Mouse (Mus musculus): ENCODE results near the gene Kazald1. TPM values are rescaled to one million over a fixed set of nuclear protein-coding genes. Genes with fewer than 3 reads are reported as not detected.
"Not testable (repeated sequence)": the region's sequence is repeated elsewhere in the genome, so short reads cannot be mapped to it uniquely, and the experiment has no call there.

The Kazald1 gene
- polyA plus RNA-seq, 1 experiment from 2014 or later: 4.9 TPM

DNA sequence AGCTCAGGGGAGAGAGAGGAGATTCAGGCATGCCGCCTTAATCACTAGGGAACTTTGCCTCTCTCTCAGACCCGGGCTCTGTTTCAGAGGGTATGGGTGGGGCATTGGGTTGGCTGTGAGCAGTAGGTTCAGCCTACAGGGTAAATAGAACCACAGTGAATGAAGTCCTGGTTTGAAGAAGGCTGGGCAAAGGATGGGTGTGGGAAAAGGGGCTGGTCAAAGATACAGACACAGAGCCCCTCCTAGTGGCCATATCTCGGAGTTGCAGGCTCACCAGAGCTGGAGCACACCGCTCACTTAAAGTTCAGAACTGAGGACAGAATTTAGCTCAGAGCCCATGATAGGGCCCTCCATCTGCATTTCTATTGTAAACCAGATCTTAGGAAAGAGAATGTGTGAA is 43.3 kb upstream of the Kazald1 start:
- Histone ChIP-seq H3K4me2 (replicated peaks) (no peak overlapping the region), H3K4me1 (replicated peaks; ENCODE audit: control insufficient read depth, insufficient read depth, low read length) (no peaks in the 10 kb centered on the region), H3K4me3 (replicated peaks; ENCODE audit: low read length) (no peak overlapping the region), H3K36me3 (replicated peaks; ENCODE audit: control insufficient read depth, insufficient read depth) (peaks cover 18% of the 10 kb centered on the region), H3K9me3 (ENCODE audit: control insufficient read depth, low read length) (no peaks in the 10 kb centered on the region), H3K9ac (no peak overlapping the region), H3K27me3 (ENCODE audit: control insufficient read depth, insufficient read depth, low read length) (no peaks in the 10 kb centered on the region), H3K27ac (no peak overlapping the region)
- DNase-seq (ENCODE audit: low spot score) (peak; percentile 85), ATAC-seq (ENCODE audit: low FRiP score) (peak; percentile 56)
- WGBS: 22% methylated on average over 4 of the region's 4 CpGs

DNA sequence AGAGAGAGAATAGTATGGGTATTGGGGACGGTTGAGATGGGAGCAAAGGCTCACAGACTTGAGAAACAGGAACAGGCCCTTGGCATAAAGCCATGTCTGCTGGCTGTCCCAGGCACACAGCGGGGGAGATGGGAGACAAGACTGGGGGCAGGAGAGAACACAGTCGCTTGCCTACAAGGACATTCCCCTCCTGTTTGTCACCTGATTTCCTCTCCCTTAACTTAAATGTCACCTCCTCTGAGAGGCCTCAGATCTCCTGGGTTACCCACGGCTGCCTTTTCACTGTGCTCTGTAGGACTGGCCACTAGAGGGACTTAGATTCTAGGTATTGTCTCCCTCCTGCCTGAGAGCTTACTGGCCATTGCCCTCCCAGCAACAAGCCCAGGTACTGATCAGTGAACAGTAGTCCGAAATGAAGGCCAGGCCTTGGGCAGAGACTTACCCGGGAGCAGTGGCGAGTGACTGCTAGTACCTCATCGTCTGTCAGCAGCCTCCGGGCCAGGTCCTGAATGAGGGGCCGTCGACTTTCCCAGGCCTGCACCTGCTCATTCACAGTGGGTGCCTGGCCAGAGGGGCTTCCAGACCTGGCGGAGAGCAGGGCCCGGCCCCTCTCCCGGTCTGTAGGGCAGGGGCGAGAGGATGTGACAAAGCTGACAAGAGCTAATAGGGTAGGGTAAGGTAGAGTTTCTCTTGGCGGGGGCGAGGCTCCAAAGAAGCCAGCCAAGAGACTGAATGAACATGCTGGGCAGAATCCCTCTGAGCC is 42.3 kb upstream of the Kazald1 start:
- H3K27me3 ChIP-seq (ENCODE audit: control insufficient read depth, insufficient read depth, low read length): no peaks in the 10 kb centered on the region
- ATAC-seq (ENCODE audit: low FRiP score): no peak
- H3K9ac ChIP-seq: no peak overlapping the region
- H3K4me3 ChIP-seq (replicated peaks; ENCODE audit: low read length): no peak overlapping the region
- H3K4me2 ChIP-seq (replicated peaks): no peak overlapping the region
- no peak for DNase-seq (ENCODE audit: low spot score)
- peaks cover 9% of the 10 kb centered on the region for H3K36me3 ChIP-seq (replicated peaks; ENCODE audit: control insufficient read depth, insufficient read depth)
- H3K27ac ChIP-seq: no peak overlapping the region
- 48% methylated on average over 17 of the region's 17 CpGs for WGBS
- no peaks in the 10 kb centered on the region for H3K4me1 ChIP-seq (replicated peaks; ENCODE audit: control insufficient read depth, insufficient read depth, low read length)
- no peaks in the 10 kb centered on the region for H3K9me3 ChIP-seq (ENCODE audit: control insufficient read depth, low read length)

DNA sequence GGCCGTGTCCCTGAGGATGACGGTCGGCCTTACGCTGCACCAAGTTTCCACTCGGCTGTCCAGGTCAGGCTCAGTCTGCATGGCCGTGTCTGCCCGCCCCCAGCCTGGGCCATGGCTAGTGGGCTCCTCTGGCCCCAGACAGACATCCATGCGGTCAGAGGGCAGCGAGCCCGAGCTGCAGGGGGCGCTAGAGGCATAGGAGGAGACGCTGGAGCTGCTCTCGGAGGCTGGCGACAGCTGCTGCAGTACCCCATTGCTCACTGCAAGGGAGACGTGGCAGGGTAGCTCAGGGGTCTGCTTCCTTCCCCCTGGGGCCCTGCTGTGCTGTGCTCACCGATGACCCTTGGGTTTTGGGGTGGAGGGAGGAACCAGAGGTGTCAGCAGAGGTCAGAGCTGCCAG is 38.2 kb upstream of the Kazald1 start:
- no peak overlapping the region for H3K4me3 ChIP-seq (replicated peaks; ENCODE audit: low read length)
- ATAC-seq (ENCODE audit: low FRiP score) (no peak), DNase-seq (ENCODE audit: low spot score) (no peak)
- no peak overlapping the region for H3K4me2 ChIP-seq (replicated peaks)
- H3K36me3 ChIP-seq (replicated peaks; ENCODE audit: control insufficient read depth, insufficient read depth): no peaks in the 10 kb centered on the region
- no peaks in the 10 kb centered on the region for H3K9me3 ChIP-seq (ENCODE audit: control insufficient read depth, low read length)
- 36% methylated on average over 16 of the region's 16 CpGs for WGBS
- H3K4me1 ChIP-seq (replicated peaks; ENCODE audit: control insufficient read depth, insufficient read depth, low read length): no peaks in the 10 kb centered on the region
- H3K27ac ChIP-seq: no peak overlapping the region
- H3K9ac ChIP-seq: no peak overlapping the region
- H3K27me3 ChIP-seq (ENCODE audit: control insufficient read depth, insufficient read depth, low read length): peaks cover 5% of the 10 kb centered on the region; the same call in 1 of the 2 replicates

DNA sequence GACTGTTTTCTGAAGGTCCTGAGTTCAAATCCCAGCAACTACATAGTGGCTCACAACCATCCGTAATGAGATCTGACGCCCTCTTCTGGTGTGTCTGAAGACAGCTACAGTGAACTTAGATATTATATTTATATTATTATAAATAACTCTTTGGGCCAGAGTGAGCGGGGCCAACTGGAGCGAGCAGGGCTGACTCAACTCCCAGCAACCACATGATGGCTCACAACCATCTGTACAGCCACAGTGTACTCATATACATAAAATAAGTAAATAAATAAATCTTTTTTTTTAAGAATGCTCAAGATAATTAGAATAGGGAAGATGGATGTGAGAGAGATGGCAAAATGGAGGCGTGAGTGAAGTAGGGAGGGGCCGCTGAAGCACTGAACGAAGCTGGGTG is 36.8 kb upstream of the Kazald1 start:
- H3K27me3 ChIP-seq (ENCODE audit: control insufficient read depth, insufficient read depth, low read length); H3K4me3 ChIP-seq (replicated peaks; ENCODE audit: low read length); DNase-seq (ENCODE audit: low spot score); H3K4me1 ChIP-seq (replicated peaks; ENCODE audit: control insufficient read depth, insufficient read depth, low read length); H3K27ac ChIP-seq; H3K4me2 ChIP-seq (replicated peaks); H3K9me3 ChIP-seq (ENCODE audit: control insufficient read depth, low read length); H3K9ac ChIP-seq; H3K36me3 ChIP-seq (replicated peaks; ENCODE audit: control insufficient read depth, insufficient read depth); ATAC-seq (ENCODE audit: low FRiP score): not testable (repeated sequence)
- 90% methylated on average over 7 of the region's 7 CpGs for WGBS

DNA sequence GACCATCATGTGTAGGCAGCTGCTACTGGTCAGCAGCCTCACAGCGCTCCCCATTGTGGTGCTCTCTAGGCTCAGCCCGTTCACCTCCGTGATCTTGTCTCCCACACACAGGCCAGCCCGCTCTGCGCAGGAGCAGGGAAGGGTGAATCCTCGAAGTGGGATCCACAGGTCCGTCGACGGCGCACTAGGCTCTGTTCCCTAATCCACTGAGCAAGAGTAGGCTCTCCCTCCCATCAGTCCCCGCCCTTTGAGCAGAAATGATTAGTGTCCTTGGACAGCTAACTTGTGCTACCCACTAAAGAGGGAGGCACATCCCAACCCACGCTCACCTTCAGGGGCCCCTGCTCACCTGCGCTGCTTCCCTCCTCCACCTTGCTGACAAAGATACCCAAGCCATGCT is 34.8 kb upstream of the Kazald1 start:
- no peaks in the 10 kb centered on the region for H3K9me3 ChIP-seq (ENCODE audit: control insufficient read depth, low read length)
- H3K27me3 ChIP-seq (ENCODE audit: control insufficient read depth, insufficient read depth, low read length): peaks cover 8% of the 10 kb centered on the region
- no peaks in the 10 kb centered on the region for H3K4me1 ChIP-seq (replicated peaks; ENCODE audit: control insufficient read depth, insufficient read depth, low read length)
- H3K9ac ChIP-seq: no peak overlapping the region
- 47% methylated on average over 13 of the region's 13 CpGs for WGBS
- no peak overlapping the region for H3K4me3 ChIP-seq (replicated peaks; ENCODE audit: low read length)
- H3K36me3 ChIP-seq (replicated peaks; ENCODE audit: control insufficient read depth, insufficient read depth): no peaks in the 10 kb centered on the region
- ATAC-seq (ENCODE audit: low FRiP score): no peak
- H3K27ac ChIP-seq: no peak overlapping the region
- no peak for DNase-seq (ENCODE audit: low spot score)
- H3K4me2 ChIP-seq (replicated peaks): no peak overlapping the region

DNA sequence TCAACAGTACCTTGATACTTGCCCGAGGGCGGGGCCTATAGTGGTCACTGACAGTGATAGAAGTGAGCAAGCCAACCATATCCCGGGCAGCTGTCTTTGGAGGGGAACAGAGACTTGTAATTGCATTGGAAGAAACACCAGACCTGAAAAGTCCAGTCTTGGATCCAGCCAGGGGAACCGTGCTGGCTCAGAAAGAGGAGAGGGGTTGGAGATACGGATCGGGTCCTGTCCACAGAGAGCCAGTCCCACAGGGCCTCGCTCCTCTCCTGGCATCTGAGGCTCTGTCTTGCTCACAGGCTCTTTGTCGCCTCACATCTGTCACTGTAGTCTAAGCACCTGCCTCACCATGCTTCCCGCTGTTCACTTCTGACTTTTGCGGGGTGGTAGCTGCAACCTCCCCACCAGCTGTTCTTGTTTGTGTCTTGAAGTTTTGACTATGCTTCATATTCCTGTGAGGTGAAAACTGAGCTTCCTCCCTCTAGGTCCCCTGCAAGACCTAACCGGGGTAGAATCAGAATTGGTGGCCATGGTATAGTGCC is 30.6 kb upstream of the Kazald1 start:
- Histone ChIP-seq H3K4me3 (replicated peaks; ENCODE audit: low read length) (no peak overlapping the region), H3K4me2 (replicated peaks) (no peak overlapping the region), H3K4me1 (replicated peaks; ENCODE audit: control insufficient read depth, insufficient read depth, low read length) (peaks cover 25% of the 10 kb centered on the region), H3K36me3 (replicated peaks; ENCODE audit: control insufficient read depth, insufficient read depth) (0 out of 2 replicates have a peak, but pooled peaks cover 4% of the 10 kb centered on the region), H3K27me3 (ENCODE audit: control insufficient read depth, insufficient read depth, low read length) (peaks cover 14% of the 10 kb centered on the region), H3K9me3 (ENCODE audit: control insufficient read depth, low read length) (no peaks in the 10 kb centered on the region), H3K9ac (no peak overlapping the region), H3K27ac (no peak overlapping the region)
- ATAC-seq (ENCODE audit: low FRiP score): no peak
- 62% methylated on average over 11 of the region's 11 CpGs for WGBS
- DNase-seq (ENCODE audit: low spot score): no peak

DNA sequence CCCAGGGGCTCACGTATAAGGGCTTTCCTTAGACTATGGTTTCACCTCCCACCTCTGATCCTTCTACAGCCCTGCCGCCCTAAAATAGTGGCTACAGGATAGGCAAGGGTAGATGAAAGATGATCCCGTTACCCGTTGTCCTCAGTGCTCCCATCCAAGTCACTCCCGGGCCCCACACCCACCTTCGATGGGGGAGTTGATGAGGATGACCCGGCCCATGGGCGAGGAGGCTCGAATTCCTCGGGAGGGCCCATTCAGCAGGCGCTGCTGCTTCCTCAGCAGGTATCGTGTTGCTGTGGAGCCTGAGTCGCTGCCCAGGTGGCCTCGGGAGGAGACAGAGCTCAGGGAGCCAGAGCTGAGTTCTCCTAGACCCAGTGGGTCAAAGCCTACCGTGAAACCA is 29.8 kb upstream of the Kazald1 start:
- 57% methylated on average over 15 of the region's 15 CpGs for WGBS
- no peak overlapping the region for H3K4me2 ChIP-seq (replicated peaks)

DNA sequence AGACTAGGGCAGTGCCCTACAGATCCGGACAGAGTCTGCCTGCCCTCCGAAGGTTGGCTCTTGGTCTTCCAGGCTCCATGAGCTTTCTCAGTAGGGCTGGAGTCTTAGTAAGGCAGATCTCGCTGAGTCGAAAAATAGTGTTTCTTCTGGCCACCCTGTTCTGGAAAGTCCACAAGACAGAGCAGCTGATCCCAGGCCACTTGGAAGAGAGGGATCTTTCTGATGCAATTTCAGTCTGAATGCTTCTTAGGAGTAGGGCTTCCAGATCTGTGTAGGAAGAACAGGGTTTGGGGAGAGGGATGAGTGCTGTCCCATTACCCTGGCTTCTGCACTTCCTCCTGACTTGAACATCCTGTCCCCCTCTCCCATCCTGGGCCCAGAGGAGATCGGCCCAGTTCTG is 29.4 kb upstream of the Kazald1 start, which contains the start of gene Pdzd7:
Gene Pdzd7 (minus strand): TSS at position 67 of the 400 bp plus-strand sequence.
- H3K27me3 ChIP-seq (ENCODE audit: control insufficient read depth, insufficient read depth, low read length): peaks cover 10% of the 10 kb centered on the region; the same call in 1 of the 2 replicates
- ATAC-seq (ENCODE audit: low FRiP score): no peak
- H3K4me1 ChIP-seq (replicated peaks; ENCODE audit: control insufficient read depth, insufficient read depth, low read length): peaks cover 29% of the 10 kb centered on the region
- peaks cover 14% of the 10 kb centered on the region for H3K36me3 ChIP-seq (replicated peaks; ENCODE audit: control insufficient read depth, insufficient read depth)
- H3K4me3 ChIP-seq (replicated peaks; ENCODE audit: low read length): peak within 1 kb of the TSS; percentile 50
- peak within 1 kb of the TSS; percentile 94 for H3K27ac ChIP-seq
- H3K9me3 ChIP-seq (ENCODE audit: control insufficient read depth, low read length): no peaks in the 10 kb centered on the region
- 85% methylated on average over 5 of the region's 5 CpGs for WGBS
- H3K9ac ChIP-seq: peak within 1 kb of the TSS; percentile 72
- peak within 1 kb of the TSS; percentile 76 for H3K4me2 ChIP-seq (replicated peaks)
- DNase-seq (ENCODE audit: low spot score): no peak

More for the DNA sequence above, 29.8 kb upstream of the Kazald1 start:
- no peak overlapping the region for H3K9ac ChIP-seq
- H3K9me3 ChIP-seq (ENCODE audit: control insufficient read depth, low read length): no peaks in the 10 kb centered on the region
- no peak for DNase-seq (ENCODE audit: low spot score)
- H3K4me1 ChIP-seq (replicated peaks; ENCODE audit: control insufficient read depth, insufficient read depth, low read length): peaks cover 29% of the 10 kb centered on the region
- H3K27me3 ChIP-seq (ENCODE audit: control insufficient read depth, insufficient read depth, low read length): peaks cover 10% of the 10 kb centered on the region; the same call in 1 of the 2 replicates
- no peak for ATAC-seq (ENCODE audit: low FRiP score)
- no peak overlapping the region for H3K27ac ChIP-seq
- H3K36me3 ChIP-seq (replicated peaks; ENCODE audit: control insufficient read depth, insufficient read depth): 0 out of 2 replicates have a peak, but pooled peaks cover 11% of the 10 kb centered on the region
- H3K4me3 ChIP-seq (replicated peaks; ENCODE audit: low read length): no peak overlapping the region

DNA sequence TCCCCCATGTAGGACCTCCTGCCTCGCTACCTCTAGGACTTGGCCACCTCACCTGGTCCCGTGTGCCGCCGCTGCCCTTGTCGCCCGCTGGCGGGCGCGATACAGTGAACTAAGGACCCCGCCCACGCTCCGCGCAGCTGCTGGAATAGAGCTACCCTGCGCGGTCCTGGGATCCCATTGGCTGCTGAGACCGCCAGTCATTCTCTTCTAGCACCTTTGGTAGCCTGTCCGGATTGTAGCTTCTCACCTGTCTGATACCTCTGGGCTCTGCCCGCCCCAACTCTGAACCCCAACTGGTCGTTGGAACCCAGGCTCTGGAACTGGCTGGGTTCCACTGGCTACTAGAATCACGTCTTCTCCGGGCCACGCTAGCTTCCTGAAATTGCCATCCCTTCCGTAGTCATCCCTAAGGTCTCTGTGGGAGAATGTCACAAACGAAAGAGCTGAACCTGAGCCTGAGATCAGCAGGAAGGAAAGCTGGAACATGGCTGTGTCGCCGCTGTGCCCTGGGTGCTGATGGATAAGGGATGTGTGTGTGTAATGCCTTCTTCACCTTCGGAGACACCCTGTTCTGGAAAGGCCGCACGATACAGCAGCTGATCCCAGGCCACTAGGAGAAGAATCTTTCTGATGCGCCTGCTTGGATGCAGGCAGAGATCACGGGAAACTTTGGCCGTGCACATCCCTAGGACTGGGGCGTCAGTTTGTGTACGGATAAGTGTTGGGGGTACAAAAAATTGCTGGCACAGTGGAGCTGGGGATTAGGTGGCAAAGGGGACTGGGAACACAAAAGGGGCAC is 28.3 kb upstream of the Kazald1 start:
- peaks cover 25% of the 10 kb centered on the region for H3K36me3 ChIP-seq (replicated peaks; ENCODE audit: control insufficient read depth, insufficient read depth)

More for the DNA sequence above, 28.3 kb upstream of the Kazald1 start:
- peak overlapping the region; percentile 50 for H3K4me3 ChIP-seq (replicated peaks; ENCODE audit: low read length)
- peak; percentile 80 for DNase-seq (ENCODE audit: low spot score)
- peak overlapping the region; percentile 72 for H3K9ac ChIP-seq
- ATAC-seq (ENCODE audit: low FRiP score): peak; percentile 54
- no peaks in the 10 kb centered on the region for H3K9me3 ChIP-seq (ENCODE audit: control insufficient read depth, low read length)
- H3K4me1 ChIP-seq (replicated peaks; ENCODE audit: control insufficient read depth, insufficient read depth, low read length): peaks cover 29% of the 10 kb centered on the region
- H3K27me3 ChIP-seq (ENCODE audit: control insufficient read depth, insufficient read depth, low read length): peaks cover 10% of the 10 kb centered on the region; the same call in 1 of the 2 replicates
- WGBS: 1% methylated on average over 34 of the region's 34 CpGs
- H3K4me2 ChIP-seq (replicated peaks): peak overlapping the region; percentile 76
- H3K27ac ChIP-seq: peak overlapping the region; percentile 94
